Mouse (Mus musculus) spleen, adult 2 months (tissue): ENCODE data around the gene Sema6b.
A peak's percentile ranks its signal among the peaks of the same experiment; 100 is the strongest.

Source experiments
- CTCF ChIP-seq: fragments of 200-500 bp; IDR thresholded peaks from 2 replicates; pipeline ENCODE4 v1.5.1; 2011; ENCODE audit warnings: mild to moderate bottlenecking, inconsistent platforms; ENCODE audit not compliant: insufficient read depth, insufficient read length, insufficient replicate concordance; ENCODE audit errors: extremely low read depth
- POLR2A ChIP-seq: fragments of 200-500 bp; IDR thresholded peaks from 2 replicates; pipeline ENCODE4 v1.6.1; 2011; ENCODE audit warnings: low read depth, low read length, inconsistent platforms

DNA sequence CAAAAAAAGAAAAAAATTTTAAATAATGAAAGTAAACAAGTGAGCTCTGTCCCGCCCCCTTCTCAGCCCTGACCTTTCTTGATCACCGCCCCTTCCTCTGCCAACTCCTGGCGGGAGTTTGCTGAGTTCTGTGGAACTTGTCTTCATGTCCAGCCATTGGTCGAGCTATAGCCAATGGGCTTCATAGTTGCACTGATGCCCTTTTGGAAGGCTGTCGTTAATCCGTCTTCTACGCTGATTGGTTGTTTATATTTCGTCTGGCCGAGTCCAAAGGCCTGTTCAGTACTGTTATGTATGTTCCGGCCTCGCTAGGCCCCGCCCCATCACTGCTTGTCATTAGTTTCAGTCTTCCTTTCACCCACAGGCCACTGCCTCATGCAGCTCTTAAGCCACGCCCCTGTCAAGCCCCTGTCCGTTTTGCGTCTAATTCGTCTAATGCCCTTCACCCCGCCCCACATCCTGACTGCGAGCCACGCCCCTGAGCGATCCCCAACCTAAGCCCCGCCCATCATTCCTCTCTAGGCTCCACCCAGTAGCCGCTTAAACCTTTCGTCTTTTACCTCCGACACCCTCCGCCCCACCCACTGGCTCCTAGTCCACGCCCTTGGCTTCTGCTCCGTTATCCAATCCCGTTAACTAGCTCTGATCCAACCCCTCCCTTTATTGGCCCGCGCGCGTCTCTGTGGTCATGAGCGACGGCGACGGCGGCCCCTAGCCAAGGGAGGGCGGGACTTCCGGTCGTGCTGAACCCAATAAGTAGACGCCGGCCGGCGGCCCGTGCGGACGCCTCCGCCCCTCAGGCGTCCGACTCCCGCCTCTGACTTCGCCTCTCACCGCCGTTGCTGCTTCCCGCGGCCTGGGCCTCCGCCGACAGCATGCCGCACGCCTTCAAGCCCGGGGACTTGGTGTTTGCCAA, 61.0 kb downstream of the Sema6b start, which contains the start of gene Hdgfl2:
- TF ChIP-seq POLR2A (peak; percentile 76), CTCF (no peak)
